Mouse (Mus musculus) skeletal muscle tissue, postnatal 0 days (tissue): ENCODE measurements around the gene Twist2. TPM values are rescaled to one million over a fixed set of nuclear protein-coding genes. Genes with fewer than 3 reads are reported as not detected.

Experiments
- polyA plus RNA-seq: library from polyadenylated mRNA; unstranded; fragments of >200 nt; fragmentation: Nextera tagmentation; extraction: Ambion mirVana; gene quantifications from 2 replicates; pipeline ENCODE4 v1.2.1, GENCODE M21; 2015

Twist2 gene
- 2.8 and 5.9 TPM in 2 replicates for polyA plus RNA-seq

GRCm38 (mm10) chr1:91800967-91801843 lies at the start of gene Twist2:
TSS of gene Twist2 (plus strand) at chr1:91801461.

